10 mouse cellular contexts compared by ENCODE assay signal in the genomic region with DNA sequence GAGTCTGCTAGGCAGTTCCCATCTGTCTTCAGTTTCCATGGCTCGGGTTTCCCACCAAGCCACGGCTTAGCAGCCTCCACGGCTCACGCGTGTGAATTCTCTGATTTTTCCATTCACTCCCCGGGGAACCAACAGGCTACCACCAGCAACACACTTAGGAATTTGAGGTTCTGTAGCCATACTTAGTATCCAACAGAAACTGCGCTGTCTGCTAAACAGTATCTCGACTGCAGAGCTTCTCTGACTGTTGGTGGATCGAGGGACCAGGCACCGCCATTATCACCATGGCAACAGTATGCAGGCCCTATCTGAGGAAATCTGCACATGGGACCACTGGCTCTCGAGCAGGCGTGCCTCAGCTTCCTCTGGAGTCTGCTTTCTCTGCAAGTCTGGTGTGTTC.
DNase-seq lines count a peak whose midpoint lies in the region; ATAC-seq and TF ChIP-seq lines count a peak whose summit lies in the region.
"Had no signal": no experiment of that assay in that cellular context is flagged by ENCODE, and none has a peak within 500 bp of the region (broad histone marks: within the 10 kb centered on the region; RNA-seq: fewer than 3 reads in every experiment).

No protein-coding gene starts in this region.

- DNase-seq in testis, postnatal 10 days (ENCODE audit: low spot score) = no peak
- peak; percentile 1 for DNase-seq in retina, postnatal 1 day
- DNase-seq in cerebellum, adult 11 months = no peak
- no peak for DNase-seq in natural killer cell, adult 2 months (ENCODE audit: low spot score in 2 of 2)
- no peak for DNase-seq in left cerebral cortex, postnatal 14 days (ENCODE audit: low spot score in 2 of 2)
- DNase-seq: liver, embryonic 13.5 days had no signal

- intact Hi-C loops in left cerebral cortex, postnatal 14 days (cut with DNase I) = no loop called here

- H3K27ac ChIP-seq in testis, adult 2 months (ENCODE audit: control insufficient read depth, insufficient read depth, low read depth, low read length) = no peak overlapping the region; the same call in 1 of the 2 replicates
- no peak overlapping the region for H3K27ac ChIP-seq in forebrain, embryonic 16.5 days (ENCODE audit: low read length)
- no peak overlapping the region for H3K27ac ChIP-seq in limb, embryonic 15.5 days
- H3K27ac ChIP-seq: liver, embryonic 13.5 days; stomach, embryonic 15.5 days had no signal

- 47% methylated on average over 12 of the region's 12 CpGs for WGBS in forebrain, embryonic 16.5 days
- WGBS in limb, embryonic 15.5 days = 39% methylated on average over 12 of the region's 12 CpGs

- H3K9me3 ChIP-seq in forebrain, embryonic 16.5 days (ENCODE audit: control insufficient read depth, low read length) = no peaks in the 10 kb centered on the region
- H3K9me3 ChIP-seq in limb, embryonic 15.5 days = no peaks in the 10 kb centered on the region
- H3K9me3 ChIP-seq: stomach, embryonic 15.5 days had no signal

- H3K36me3 ChIP-seq in testis, adult 2 months (ENCODE audit: control insufficient read depth, insufficient read depth, low read length) = no peaks in the 10 kb centered on the region
- no peaks in the 10 kb centered on the region for H3K36me3 ChIP-seq in forebrain, embryonic 16.5 days (ENCODE audit: control insufficient read depth, insufficient read depth)
- no peaks in the 10 kb centered on the region for H3K36me3 ChIP-seq in limb, embryonic 15.5 days
- H3K36me3 ChIP-seq: liver, embryonic 13.5 days; stomach, embryonic 15.5 days had no signal

- ATAC-seq in forebrain, embryonic 16.5 days = 0 out of 2 replicates have a peak, but pooled peaks have one; percentile 45
- no peak for ATAC-seq in limb, embryonic 15.5 days (ENCODE audit: insufficient number of reproducible peaks, low FRiP score, low TSS enrichment, low read depth)

- no peak overlapping the region for H3K9ac ChIP-seq in forebrain, embryonic 16.5 days (replicated peaks; ENCODE audit: low read depth, low read length)
- no peak overlapping the region for H3K9ac ChIP-seq in limb, embryonic 15.5 days
- H3K9ac ChIP-seq: liver, embryonic 13.5 days; stomach, embryonic 15.5 days had no signal

- no peak for TF ChIP-seq CTCF in testis, adult 2 months (IDR thresholded peaks at IDR 0.05; ENCODE audit: control insufficient read depth, insufficient read depth, insufficient replicate concordance, low read depth, low read length)

- H3K4me3 ChIP-seq in testis, adult 2 months (ENCODE audit: control insufficient read depth, low read depth, low read length) = peak overlapping the region; percentile 63
- H3K4me3 ChIP-seq in forebrain, embryonic 16.5 days (replicated peaks; ENCODE audit: low read length) = no peak overlapping the region
- H3K4me3 ChIP-seq in limb, embryonic 15.5 days = no peak overlapping the region
- H3K4me3 ChIP-seq: liver, embryonic 13.5 days; stomach, embryonic 15.5 days had no signal

- TF ChIP-seq POLR2A in testis, adult 2 months (IDR thresholded peaks at IDR 0.05; ENCODE audit: control insufficient read depth, low read depth, low read length) = no peak

- H3K4me1 ChIP-seq in testis, adult 2 months (ENCODE audit: control insufficient read depth, insufficient read depth, low read length) = peaks cover 3% of the 10 kb centered on the region; the same call in 1 of the 2 replicates
- peaks cover 4% of the 10 kb centered on the region for H3K4me1 ChIP-seq in forebrain, embryonic 16.5 days (replicated peaks; ENCODE audit: control insufficient read depth, insufficient read depth, low read length)
- 0 out of 2 replicates have a peak, but pooled peaks cover 3% of the 10 kb centered on the region for H3K4me1 ChIP-seq in limb, embryonic 15.5 days
- H3K4me1 ChIP-seq: liver, embryonic 13.5 days; stomach, embryonic 15.5 days had no signal

- no peaks in the 10 kb centered on the region for H3K27me3 ChIP-seq in testis, adult 2 months (ENCODE audit: control insufficient read depth, insufficient read depth, low read length)
- H3K27me3 ChIP-seq in forebrain, embryonic 16.5 days (replicated peaks; ENCODE audit: control insufficient read depth, insufficient read depth, low read length) = no peaks in the 10 kb centered on the region
- no peaks in the 10 kb centered on the region for H3K27me3 ChIP-seq in limb, embryonic 15.5 days
- H3K27me3 ChIP-seq: liver, embryonic 13.5 days; stomach, embryonic 15.5 days had no signal

- H3K4me2 ChIP-seq in forebrain, embryonic 16.5 days (ENCODE audit: low read length) = no peak overlapping the region
- H3K4me2 ChIP-seq in limb, embryonic 15.5 days = 0 out of 2 replicates have a peak overlapping the region, but pooled peaks have one; percentile 5
- H3K4me2 ChIP-seq: liver, embryonic 13.5 days; stomach, embryonic 15.5 days had no signal
